Mouse (Mus musculus): ENCODE measurements around the gene Atp5j2. TPM values are rescaled to one million over a fixed set of nuclear protein-coding genes. Genes with fewer than 3 reads are reported as not detected.

The Atp5j2 gene
- total RNA-seq, 2 experiments from 2014 or later: 1,052 to 1,137 TPM

GRCm38 (mm10) chr5:145203936-145204691, 12.3 kb upstream of the Atp5j2 start, which contains the start of gene Zkscan5:
Gene Zkscan5 (plus strand): TSS chr5:145204562.
- peak; percentile 97 for DNase-seq (ENCODE audit: low spot score)
- intact Hi-C loops (cut with DNase I): loop anchor here (2.0 kb wide), 1 partner anchor 25 kb away; no protein-coding TSS in a partner anchor

DNA sequence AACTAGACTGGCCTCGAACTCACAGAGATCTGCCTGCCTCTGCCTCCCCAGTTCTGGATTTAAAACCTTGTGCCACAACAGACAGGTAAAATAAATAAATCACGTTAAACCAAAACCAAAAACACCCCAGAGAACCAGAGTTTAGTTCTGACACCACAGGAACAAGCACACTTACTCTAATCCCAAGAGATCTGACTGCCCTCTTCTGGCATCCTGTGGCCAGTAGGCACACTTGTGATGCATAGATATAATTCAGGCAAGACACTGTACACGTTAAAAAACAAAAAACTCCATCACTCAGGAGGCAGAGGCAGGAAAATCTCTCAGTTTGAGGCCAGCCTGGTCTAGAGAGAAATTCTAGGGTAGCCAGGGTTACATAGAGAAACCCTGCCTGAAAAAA, 10.6 kb upstream of the Atp5j2 start:
- no peak for DNase-seq (ENCODE audit: low spot score)
- intact Hi-C loops (cut with DNase I): no loop called here

- intact Hi-C loops (cut with DNase I): no loop called here
- peak; percentile 54 for DNase-seq (ENCODE audit: low spot score)
Measured at GRCm38 (mm10) chr5:145201321-145201991, 9.6 kb upstream of the Atp5j2 start, which contains the start of gene Zkscan14. Gene Zkscan14 (minus strand): TSS chr5:145201868.

- no peak for DNase-seq (ENCODE audit: low spot score)
- intact Hi-C loops (cut with DNase I): no loop called here
Measured at GRCm38 (mm10) chr5:145200387-145200786, 8.5 kb upstream of the Atp5j2 start.

DNA sequence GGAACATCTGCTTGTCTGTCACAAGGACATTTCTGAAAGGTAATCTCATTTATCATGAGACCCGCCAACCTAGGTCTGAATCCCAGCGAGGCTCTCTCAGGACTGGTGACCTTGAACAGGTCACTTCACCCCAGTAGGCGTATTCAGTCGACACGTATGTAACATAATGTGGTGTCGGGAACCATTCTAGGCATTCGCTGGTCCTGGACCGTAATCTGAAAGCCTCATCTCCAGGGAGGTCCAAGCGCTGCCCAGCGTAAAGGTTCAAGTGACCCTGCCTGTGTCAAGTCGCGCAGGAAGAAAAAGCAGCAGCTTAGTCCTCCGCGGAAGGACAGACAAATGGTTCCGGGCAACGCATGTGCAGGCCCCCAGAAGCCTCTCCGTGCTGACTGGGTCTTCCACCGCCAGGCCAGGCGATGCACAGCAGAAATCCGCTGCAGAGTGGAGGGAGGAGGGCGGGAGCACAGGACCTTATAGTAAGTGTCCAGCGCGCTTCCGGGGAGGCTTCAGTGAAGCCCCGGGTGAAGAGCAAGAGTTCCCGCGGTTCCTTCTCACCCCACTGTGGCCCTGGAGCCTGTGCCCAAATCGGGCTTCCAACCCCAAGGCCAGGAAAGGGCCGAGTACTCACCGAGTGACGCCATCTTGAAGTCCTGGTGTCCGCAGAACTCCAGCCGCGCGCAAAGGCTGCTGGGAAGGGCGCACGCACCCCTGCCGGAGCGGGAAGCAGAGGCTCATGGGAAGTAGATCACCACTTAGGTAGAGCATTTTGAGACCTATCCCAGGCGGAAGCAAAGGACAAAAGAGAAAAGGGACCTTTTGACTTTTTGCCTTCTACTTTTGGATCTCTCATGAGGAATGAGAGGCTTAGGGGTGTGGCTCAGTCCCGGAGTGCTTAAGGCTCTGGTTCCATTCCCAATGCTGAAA, 725 bp downstream of the Atp5j2 start:
- DNase-seq (ENCODE audit: low spot score): peak; percentile 78
- intact Hi-C loops (cut with DNase I): loop anchor here (2.0 to 5.0 kb wide), 2 partner anchors 24 to 41 kb away; partner anchors contain the start of genes Cpsf4, Ptcd1 and Zfp655

DNA sequence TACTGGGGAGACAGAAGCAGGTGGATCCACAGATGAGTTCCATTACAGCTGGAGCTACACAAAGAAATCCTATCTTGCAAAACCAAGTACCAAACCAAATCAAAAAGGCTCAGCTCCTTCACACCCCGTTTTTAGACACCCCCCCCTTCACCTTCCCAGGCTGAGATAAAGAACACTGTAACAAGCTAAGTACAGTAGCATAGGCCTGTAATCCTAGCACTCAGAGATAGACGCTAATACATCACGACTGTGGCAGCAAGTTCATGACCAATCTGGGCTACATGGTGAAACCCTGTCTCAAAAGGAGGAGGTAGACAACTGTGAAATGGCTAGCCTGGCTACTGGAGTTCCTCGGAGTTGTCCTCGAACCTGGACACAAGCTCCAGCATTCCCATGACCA, 1.5 kb downstream of the Atp5j2 start:
- DNase-seq (ENCODE audit: low spot score): no peak
- intact Hi-C loops (cut with DNase I): loop anchor here (2.0 to 5.0 kb wide), 2 partner anchors 24 to 42 kb away; partner anchors contain the start of genes Cpsf4, Ptcd1 and Zfp655

DNA sequence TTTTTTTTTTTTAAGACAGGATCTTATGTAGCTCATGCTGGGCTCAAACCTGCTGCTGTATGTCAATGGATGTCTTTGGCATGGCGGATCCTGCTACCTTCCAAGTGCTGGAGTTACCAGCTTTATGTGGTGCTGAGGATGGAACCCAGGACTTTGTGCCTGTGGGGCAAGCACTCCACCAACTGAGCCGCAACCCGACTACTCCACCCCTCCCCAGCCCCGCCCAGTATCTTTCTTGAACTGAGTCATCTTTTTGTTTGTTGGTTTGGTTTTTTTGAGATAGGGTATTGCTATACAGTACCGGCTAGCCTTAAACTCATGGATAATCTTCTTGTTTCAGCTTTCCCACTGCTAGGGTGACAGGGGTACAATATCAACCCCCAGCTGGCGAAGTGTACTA, 2.4 kb downstream of the Atp5j2 start:
- no peak for DNase-seq (ENCODE audit: low spot score)
- intact Hi-C loops (cut with DNase I): no loop called here

DNA sequence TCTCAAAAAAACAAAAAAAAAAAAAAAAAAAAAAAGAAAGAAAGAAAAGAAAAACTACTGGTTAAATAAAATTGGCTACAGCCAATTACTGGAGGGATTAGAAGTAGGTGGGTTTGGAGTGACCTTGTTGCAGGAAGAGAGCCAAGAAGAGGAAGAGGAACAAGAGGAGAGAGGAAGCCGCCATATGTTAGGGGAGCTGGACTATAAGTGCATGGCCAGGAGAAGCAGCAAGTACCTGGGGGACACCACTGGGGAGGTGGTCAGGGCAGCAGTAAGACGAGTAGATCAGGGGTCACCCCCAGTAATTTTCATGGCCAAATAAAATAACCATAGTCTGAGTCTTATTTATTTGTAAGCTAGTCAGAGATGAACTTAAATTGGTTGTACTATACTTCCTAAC, 6.6 kb downstream of the Atp5j2 start:
- no peak for DNase-seq (ENCODE audit: low spot score)
- intact Hi-C loops (cut with DNase I): no loop called here

DNA sequence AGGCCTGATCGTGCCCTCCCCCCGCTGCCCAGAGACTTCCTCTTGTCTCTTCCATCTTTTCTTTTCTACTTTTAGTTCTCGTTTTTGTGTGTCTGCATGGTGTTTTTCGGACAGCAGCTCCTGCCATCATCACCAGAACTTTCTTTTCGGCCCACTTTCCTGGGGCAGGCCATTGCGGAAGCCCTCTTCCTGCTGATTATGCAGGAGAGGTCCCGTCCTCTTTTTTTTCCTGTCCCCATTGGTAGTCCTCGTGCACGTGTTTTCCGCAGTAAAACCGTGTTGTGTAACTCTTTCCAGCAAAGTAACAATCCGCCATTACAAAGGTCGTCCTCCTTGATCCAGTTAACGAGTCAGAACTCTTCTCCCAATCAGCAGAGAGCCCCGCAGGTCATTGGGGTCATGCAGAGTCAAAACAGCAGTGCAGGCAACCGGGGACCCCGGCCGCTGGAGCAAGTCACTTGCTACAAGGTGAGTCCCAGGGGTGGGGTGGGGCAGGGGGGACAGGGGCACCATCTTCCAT, 13.3 kb downstream of the Atp5j2 start:
- intact Hi-C loops (cut with DNase I): no loop called here
- DNase-seq (ENCODE audit: low spot score): no peak

- no peak for DNase-seq (ENCODE audit: low spot score)
- intact Hi-C loops (cut with DNase I): loop anchor here (2.0 kb wide), 2 partner anchors 24 to 26 kb away; partner anchors contain the start of genes Bud31 and Pdap1
Measured at GRCm38 (mm10) chr5:145167306-145167661, 24.6 kb downstream of the Atp5j2 start.

- intact Hi-C loops (cut with DNase I): loop anchor here (2.0 kb wide), 2 partner anchors 24 to 26 kb away; partner anchors contain the start of genes Bud31 and Pdap1
- peak; percentile 97 for DNase-seq (ENCODE audit: low spot score)
Measured at GRCm38 (mm10) chr5:145166536-145167305, 25.1 kb downstream of the Atp5j2 start, which contains the start of the genes Ptcd1 and Cpsf4. Gene Ptcd1 (minus strand): TSS chr5:145167108. Gene Cpsf4 (plus strand): TSS chr5:145167213.

DNA sequence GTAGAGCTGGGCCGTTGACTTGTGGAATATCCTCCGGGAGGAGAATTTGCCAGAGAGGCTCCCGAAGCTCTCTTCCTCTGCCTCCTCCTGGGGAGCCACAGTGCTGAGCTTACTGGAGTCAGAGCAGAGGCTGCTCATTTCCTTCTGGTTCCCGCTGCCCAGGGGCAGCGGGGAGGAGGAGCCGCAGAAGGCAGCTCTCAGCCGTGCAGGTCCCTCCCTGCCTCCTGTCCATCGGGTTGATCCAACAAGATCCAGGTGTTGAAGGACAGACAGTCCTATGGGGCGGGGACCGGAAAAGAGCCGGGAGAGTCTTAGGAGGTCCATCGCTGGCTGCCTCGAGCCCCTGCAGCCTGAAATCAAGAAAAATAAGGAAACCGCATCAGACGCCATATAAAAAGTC, 26.7 kb downstream of the Atp5j2 start:
- DNase-seq (ENCODE audit: low spot score): no peak
- intact Hi-C loops (cut with DNase I): no loop called here

DNA sequence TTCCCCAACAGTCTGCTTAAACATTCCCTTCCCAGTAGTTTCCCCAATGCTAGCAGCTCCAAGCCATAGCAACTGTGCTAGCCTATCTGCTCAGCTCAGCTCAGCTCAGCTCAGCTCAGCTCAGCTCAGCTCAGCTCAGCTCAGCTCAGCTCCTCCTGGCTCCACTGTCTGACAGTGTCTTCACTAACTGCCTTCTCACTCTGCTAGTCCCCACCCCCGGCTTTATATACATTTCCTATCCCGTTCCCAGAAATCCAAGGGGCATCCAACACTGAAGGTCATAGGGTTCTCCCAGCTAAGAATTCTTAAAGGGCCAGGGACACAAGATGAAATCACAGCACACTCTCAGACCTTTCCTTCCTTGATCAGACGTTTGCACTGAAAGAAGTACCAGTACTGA, 27.2 kb downstream of the Atp5j2 start:
- no peak for DNase-seq (ENCODE audit: low spot score)
- intact Hi-C loops (cut with DNase I): no loop called here

GRCm38 (mm10) chr5:145161361-145161760, 30.5 kb downstream of the Atp5j2 start:
- intact Hi-C loops (cut with DNase I): no loop called here
- no peak for DNase-seq (ENCODE audit: low spot score)

GRCm38 (mm10) chr5:145152690-145153089, 39.2 kb downstream of the Atp5j2 start:
- no peak for DNase-seq (ENCODE audit: low spot score)
- intact Hi-C loops (cut with DNase I): no loop called here

GRCm38 (mm10) chr5:145149294-145149693, 42.6 kb downstream of the Atp5j2 start:
- intact Hi-C loops (cut with DNase I): no loop called here
- DNase-seq (ENCODE audit: low spot score): no peak

DNA sequence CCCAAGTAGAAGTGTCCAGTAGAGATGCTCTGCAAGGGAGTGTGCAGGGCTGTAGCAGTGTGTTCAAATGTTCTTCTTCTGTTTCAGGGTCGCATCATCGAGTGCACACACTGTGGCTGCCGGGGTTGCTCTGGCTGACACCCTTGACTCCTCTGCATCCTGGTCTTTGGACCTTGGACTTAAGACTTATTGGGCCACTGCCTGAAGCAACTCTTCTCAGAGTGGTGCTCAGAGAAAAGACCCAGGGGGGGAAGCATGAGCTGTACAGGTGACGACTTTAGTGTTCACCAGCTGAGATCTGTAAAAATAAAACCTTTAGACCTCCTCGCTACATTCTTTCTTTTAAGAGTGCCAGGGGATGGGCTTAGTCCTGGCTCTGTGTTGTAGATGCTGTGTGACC, 44.1 kb downstream of the Atp5j2 start:
- intact Hi-C loops (cut with DNase I): no loop called here
- DNase-seq (ENCODE audit: low spot score): no peak

DNA sequence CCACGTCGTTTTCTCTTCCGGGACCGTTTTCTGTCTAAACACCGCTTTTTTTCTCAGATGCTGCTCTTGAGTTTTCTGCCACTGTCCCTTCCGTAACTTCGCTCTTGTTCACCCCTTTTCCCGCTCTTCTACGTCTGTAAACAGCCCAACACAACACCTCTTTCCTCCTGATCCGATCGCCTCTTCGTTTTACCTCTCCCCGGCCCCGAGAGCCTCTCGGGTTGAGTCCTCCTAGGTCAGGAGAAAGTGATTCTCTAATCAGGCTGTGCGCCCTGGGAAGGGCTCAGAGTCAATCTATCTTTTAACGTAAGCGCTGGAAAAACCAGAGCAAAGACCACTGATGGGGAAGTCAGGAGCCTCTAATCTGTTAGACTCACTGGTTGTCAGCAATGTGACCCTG, 51.3 kb downstream of the Atp5j2 start:
- intact Hi-C loops (cut with DNase I): loop anchor here (2.0 kb wide), 1 partner anchor 26 kb away; the partner anchor contains the start of genes Cpsf4 and Ptcd1
- no peak for DNase-seq (ENCODE audit: low spot score)
